Mouse (Mus musculus) macrophage (primary cell): ENCODE data around the gene Uchl3. TPM values are rescaled to one million over a fixed set of nuclear protein-coding genes. Genes with fewer than 3 reads are reported as not detected.

Experiments used
- H3K27ac ChIP-seq: fragments of 350-480 bp; formaldehyde crosslinking; 2 replicates; pipeline ENCODE4 v1.9.0; 2021
- H3K36me3 ChIP-seq: fragments of 350-480 bp; formaldehyde crosslinking; 2 replicates; pipeline ENCODE4 v1.9.0; 2021; ENCODE audit errors: inconsistent target
- H3K4me3 ChIP-seq: fragments of 350-480 bp; formaldehyde crosslinking; 2 replicates; pipeline ENCODE4 v1.9.0; 2021; ENCODE audit errors: inconsistent target
- H3K79me2 ChIP-seq: fragments of 350-480 bp; formaldehyde crosslinking; 2 replicates; pipeline ENCODE4 v1.9.0; 2021; ENCODE audit errors: inconsistent target
- WGBS: methylation state at CpG from one replicate; pipeline ENCODE4 v1.1.7; 2026; ENCODE audit warnings: inconsistent platforms; ENCODE audit not compliant: missing documents; 5-methylcytosine and 5-hydroxymethylcytosine counted together
- polyA plus RNA-seq: library from polyadenylated mRNA; stranded (reverse); fragments of 250-400 nt; gene quantifications from 3 replicates; pipeline ENCODE4 v1.2.4, GENCODE M21; 2018; ENCODE audit warnings: inconsistent platforms

Uchl3 gene
- polyA plus RNA-seq, 1 experiment from 2014 or later: 43.5 TPM

DNA sequence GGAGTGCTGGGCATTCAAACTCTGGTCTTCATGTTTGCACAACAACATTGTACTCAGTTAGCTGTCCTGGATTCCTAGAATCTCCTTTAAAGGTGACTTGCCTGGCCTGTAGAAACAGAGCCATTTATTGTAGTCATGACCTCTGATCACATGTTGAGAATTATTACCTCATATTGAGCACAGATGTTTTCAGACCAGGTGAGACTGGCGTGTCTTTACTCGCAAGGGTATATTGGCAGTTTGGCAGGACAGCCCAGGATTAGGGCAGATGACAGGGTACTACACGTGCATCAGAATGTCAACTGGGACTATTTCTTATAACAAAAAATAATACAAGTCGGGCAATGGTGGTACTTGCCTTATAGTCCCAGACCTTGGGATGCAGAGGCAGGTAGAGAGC is 3.2 kb upstream of the Uchl3 start:
- H3K27ac ChIP-seq: no peak overlapping the region
- peaks cover 12% of the 10 kb centered on the region; the same call in 1 of the 2 replicates for H3K79me2 ChIP-seq
- WGBS: 95% methylated on average over 4 of the region's 4 CpGs
- no peak overlapping the region for H3K4me3 ChIP-seq
- H3K36me3 ChIP-seq: no peaks in the 10 kb centered on the region

GRCm38 (mm10) chr14:101652571-101652970 is 1.2 kb upstream of the Uchl3 start:
- 95% methylated on average over 6 of the region's 6 CpGs for WGBS
- H3K36me3 ChIP-seq: no peaks in the 10 kb centered on the region
- no peak overlapping the region for H3K27ac ChIP-seq
- H3K4me3 ChIP-seq: no peak overlapping the region
- peaks cover 21% of the 10 kb centered on the region; the same call in 1 of the 2 replicates for H3K79me2 ChIP-seq

- Histone ChIP-seq H3K36me3 (no peaks in the 10 kb centered on the region), H3K79me2 (peaks cover 30% of the 10 kb centered on the region; the same call in 1 of the 2 replicates), H3K4me3 (peak overlapping the region; percentile 53), H3K27ac (no peak overlapping the region)
- WGBS: 2% methylated on average over 9 of the region's 10 CpGs
Measured at GRCm38 (mm10) chr14:101654526-101654909, 751 bp downstream of the Uchl3 start.

DNA sequence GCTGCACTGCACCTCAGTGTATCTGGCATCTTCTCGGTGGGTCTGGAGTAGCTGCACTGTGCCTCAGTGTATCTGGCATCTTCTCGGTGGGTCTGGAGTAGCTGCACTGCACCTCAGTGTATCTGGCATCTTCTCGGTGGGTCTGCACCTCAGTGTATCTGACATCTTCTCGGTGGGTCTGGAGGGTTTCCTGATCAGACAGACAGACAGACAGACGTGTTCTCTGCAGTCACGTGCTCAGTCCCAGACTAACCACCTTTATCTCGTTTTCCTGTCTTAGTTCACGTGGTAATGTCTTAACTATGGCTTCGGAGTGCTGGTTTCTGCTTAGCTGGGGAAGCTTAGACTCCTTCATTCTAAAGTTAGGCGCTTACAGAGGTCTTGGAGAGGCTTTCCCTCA is 2.5 kb downstream of the Uchl3 start:
- WGBS: 78% methylated on average over 10 of the region's 10 CpGs
- no peaks in the 10 kb centered on the region for H3K36me3 ChIP-seq
- H3K27ac ChIP-seq: no peak overlapping the region
- H3K79me2 ChIP-seq: peaks cover 30% of the 10 kb centered on the region; the same call in 1 of the 2 replicates
- H3K4me3 ChIP-seq: no peak overlapping the region

DNA sequence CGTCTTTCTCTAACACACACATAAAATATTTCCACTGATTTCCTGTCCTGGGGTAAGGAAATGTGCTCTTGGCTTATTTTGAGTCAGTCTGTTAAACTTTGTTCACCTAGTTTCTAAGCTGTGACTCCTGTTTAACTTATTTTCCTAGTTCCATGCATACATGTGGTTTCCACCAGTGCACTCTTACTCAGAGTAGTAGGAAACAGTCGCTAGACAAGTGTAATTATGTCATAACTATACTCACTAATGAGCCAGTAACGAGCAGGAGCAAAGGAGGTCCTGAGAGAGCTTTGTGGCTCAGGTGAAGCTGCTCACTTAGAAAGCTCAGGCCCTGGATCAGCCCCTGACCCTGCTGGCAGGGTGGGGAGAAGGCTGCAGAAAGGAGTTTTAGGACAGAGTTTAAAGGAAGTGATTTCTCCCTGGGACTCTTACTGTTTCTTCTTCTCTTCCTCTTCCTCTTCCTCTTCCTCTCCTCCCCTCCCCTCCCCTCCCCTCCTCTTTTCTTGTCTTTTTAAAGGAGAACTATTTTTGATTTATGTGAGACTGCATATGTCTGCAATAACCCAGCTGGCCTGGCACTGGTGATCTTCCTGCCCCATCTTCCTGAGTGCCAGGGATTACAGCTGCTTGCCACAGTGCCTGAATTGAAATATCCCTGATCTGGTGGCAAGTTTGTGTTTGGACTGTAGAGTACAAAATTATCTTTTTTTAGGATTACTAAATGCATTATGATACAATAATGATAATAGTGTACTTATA is 8.1 kb downstream of the Uchl3 start:
- H3K27ac ChIP-seq: peak overlapping the region; percentile 46

DNA sequence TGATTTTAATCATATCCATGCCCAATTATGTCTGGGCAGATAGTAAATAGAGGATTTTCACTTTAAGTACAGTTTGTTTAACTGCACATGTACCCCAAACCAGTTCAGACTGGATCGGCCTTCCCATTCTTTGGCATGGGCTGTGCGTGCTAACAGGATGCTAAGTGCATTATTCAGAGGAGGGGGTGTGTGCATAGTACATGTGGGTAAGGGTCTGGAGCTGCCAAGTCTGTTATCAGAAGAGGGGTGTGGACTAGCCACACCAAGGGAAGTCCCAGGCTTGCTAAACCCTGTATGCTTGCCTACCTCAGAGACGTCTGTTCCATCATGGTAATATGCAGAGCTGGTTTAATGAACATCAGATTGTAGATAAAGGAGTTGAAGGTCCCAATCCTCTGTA is 10.5 kb downstream of the Uchl3 start:
- no peak overlapping the region for H3K27ac ChIP-seq
- WGBS: 97% methylated on average over 3 of the region's 3 CpGs
- H3K36me3 ChIP-seq: peaks cover 6% of the 10 kb centered on the region; the same call in 1 of the 2 replicates
- no peak overlapping the region for H3K4me3 ChIP-seq
- peaks cover 8% of the 10 kb centered on the region; the same call in 1 of the 2 replicates for H3K79me2 ChIP-seq

More for the DNA sequence above, 8.1 kb downstream of the Uchl3 start:
- WGBS: 46% methylated on average over 3 of the region's 3 CpGs
- H3K79me2 ChIP-seq: peaks cover 14% of the 10 kb centered on the region; the same call in 1 of the 2 replicates
- H3K36me3 ChIP-seq: no peaks in the 10 kb centered on the region
- no peak overlapping the region for H3K4me3 ChIP-seq

- H3K36me3 ChIP-seq: peaks cover 6% of the 10 kb centered on the region; the same call in 1 of the 2 replicates
- no peak overlapping the region for H3K27ac ChIP-seq
- WGBS: 93% methylated on average over 7 of the region's 7 CpGs
- 0 out of 2 replicates have a peak, but pooled peaks cover 5% of the 10 kb centered on the region for H3K79me2 ChIP-seq
- H3K4me3 ChIP-seq: no peak overlapping the region
Measured at GRCm38 (mm10) chr14:101666056-101666455, 12.3 kb downstream of the Uchl3 start.

GRCm38 (mm10) chr14:101666536-101666935 is 12.8 kb downstream of the Uchl3 start:
- Histone ChIP-seq H3K36me3 (peaks cover 6% of the 10 kb centered on the region; the same call in 1 of the 2 replicates), H3K79me2 (0 out of 2 replicates have a peak, but pooled peaks cover 5% of the 10 kb centered on the region), H3K27ac (no peak overlapping the region), H3K4me3 (no peak overlapping the region)
- WGBS: 93% methylated on average over 5 of the region's 5 CpGs

- no peak overlapping the region for H3K4me3 ChIP-seq
- WGBS: 93% methylated on average over 7 of the region's 7 CpGs
- 0 out of 2 replicates have a peak, but pooled peaks cover 5% of the 10 kb centered on the region for H3K79me2 ChIP-seq
- peaks cover 6% of the 10 kb centered on the region; the same call in 1 of the 2 replicates for H3K36me3 ChIP-seq
- no peak overlapping the region for H3K27ac ChIP-seq
Measured at GRCm38 (mm10) chr14:101668626-101669025, 14.9 kb downstream of the Uchl3 start.

GRCm38 (mm10) chr14:101672226-101672625 is 18.5 kb downstream of the Uchl3 start:
- WGBS: 70% methylated on average over 1 of the region's 1 CpGs
- Histone ChIP-seq H3K27ac (no peak overlapping the region), H3K36me3 (peaks cover 6% of the 10 kb centered on the region; the same call in 1 of the 2 replicates), H3K79me2 (no peaks in the 10 kb centered on the region), H3K4me3 (no peak overlapping the region)

- Histone ChIP-seq H3K27ac (no peak overlapping the region), H3K36me3 (no peaks in the 10 kb centered on the region), H3K79me2 (no peaks in the 10 kb centered on the region), H3K4me3 (no peak overlapping the region)
- WGBS: 99% methylated on average over 6 of the region's 6 CpGs
Measured at GRCm38 (mm10) chr14:101687696-101688095, 33.9 kb downstream of the Uchl3 start.

GRCm38 (mm10) chr14:101688406-101688805 is 34.6 kb downstream of the Uchl3 start:
- Histone ChIP-seq H3K79me2 (no peaks in the 10 kb centered on the region), H3K27ac (no peak overlapping the region), H3K36me3 (no peaks in the 10 kb centered on the region), H3K4me3 (no peak overlapping the region)
- 94% methylated on average over 2 of the region's 2 CpGs for WGBS

DNA sequence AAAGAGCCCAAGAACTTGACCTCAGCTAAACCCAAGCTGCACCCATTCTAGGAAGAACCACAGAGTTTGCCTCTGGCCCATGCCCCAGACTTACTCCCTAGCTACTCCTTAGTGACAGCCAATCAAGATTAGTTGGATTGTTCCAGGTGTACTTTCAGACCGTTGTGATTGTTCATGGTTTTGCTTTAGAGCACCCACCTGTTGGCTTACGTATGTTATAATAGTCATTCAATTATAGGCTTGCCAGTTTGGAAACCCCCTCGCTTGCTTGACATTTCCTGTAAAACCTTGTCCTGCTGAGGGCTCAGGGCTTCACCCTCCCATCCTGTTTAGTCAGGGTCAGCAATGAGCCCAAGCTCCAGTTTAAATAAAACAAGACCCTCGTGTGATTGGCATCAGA is 50.7 kb downstream of the Uchl3 start:
- Histone ChIP-seq H3K36me3 (no peaks in the 10 kb centered on the region), H3K27ac (no peak overlapping the region), H3K79me2 (no peaks in the 10 kb centered on the region), H3K4me3 (no peak overlapping the region)
- 73% methylated on average over 4 of the region's 4 CpGs for WGBS

DNA sequence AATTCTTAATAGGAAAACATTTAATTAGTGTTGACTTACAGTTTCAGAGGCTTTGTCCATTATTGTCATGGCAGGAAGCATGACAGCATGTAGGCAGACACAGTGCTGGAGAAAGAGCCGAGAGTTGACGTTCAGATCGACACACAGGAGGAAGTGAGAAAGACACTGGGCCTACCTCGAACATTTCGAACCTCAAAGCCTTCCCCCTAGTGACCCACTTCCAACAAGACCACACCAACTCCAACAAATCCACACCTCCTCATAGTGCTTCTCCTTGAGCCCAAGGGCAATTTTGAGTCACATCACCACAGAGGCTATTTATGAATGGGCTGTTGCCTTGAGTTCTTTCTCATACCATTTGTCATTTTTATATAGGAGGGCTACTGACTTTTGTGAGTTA is 53.3 kb downstream of the Uchl3 start:
- Histone ChIP-seq H3K79me2 (no peaks in the 10 kb centered on the region), H3K27ac (no peak overlapping the region), H3K4me3 (no peak overlapping the region), H3K36me3 (no peaks in the 10 kb centered on the region)
- 50% methylated on average over 5 of the region's 5 CpGs for WGBS

DNA sequence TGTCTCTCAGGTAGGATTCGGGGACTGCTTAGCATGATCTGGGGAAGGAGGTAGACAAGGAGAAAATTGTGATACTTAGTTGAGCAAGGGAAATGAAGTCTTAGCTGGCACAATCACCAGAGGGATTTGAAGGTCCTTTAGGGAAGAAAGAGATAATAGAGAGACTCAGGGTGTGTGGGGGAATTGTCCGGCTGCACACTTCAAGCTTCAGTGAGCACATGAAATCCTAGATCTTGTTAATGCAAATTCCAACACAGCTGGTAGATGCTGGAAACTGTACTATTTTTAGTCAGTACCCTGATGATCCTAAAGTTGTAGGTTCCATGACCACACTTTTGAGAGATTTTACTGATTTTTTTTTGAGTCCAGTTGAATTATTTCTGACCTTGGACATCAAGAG is 60.6 kb downstream of the Uchl3 start:
- Histone ChIP-seq H3K36me3 (no peaks in the 10 kb centered on the region), H3K4me3 (no peak overlapping the region), H3K27ac (no peak overlapping the region), H3K79me2 (no peaks in the 10 kb centered on the region)
- 100% methylated on average over 2 of the region's 2 CpGs for WGBS
